Mouse (Mus musculus) gastrocnemius, postnatal 14 days (tissue): Measurements from ENCODE around the gene Gtdc1. TPM values are rescaled to one million over a fixed set of nuclear protein-coding genes. Genes with fewer than 3 reads are reported as not detected.

Experiments used
- DNase-seq: peaks from one replicate; pipeline ENCODE4 v3.0.0; 2021; ENCODE audit warnings: mixed read lengths
- intact Hi-C: fragments of 180-260 bp; cut with DNase I; formaldehyde crosslinking; loops from one replicate; pipeline ENCODE4 v1.15.1; 2025; ENCODE audit warnings: low total_unique reads
- long read RNA-seq, 2 experiments: library from polyadenylated mRNA; stranded (forward); transcript quantifications; one replicate each; pipeline ENCODE4 v2.0.0; 2021
- total RNA-seq, 2 experiments: library from RNA; stranded (reverse); gene quantifications; 2 replicates each; pipeline ENCODE4 v1.2.3; 2021

Gtdc1 gene
- 10 to 100 TPM; 23.5 to 24.4 TPM for total RNA-seq
- long read RNA-seq, experiment 1, partial matches to known transcripts, result 5 of 8 reads
- long read RNA-seq, experiment 1, other reads (novel, unspliced or antisense), result 3 of 8 reads
- long read RNA-seq, experiment 2, partial matches to known transcripts, result 2 of 8 reads
- long read RNA-seq, experiment 2, other reads (novel, unspliced or antisense), result 5 of 8 reads

- intact Hi-C loops, result loop anchor here (10.0 kb wide), 1 partner anchor 187 kb away; the partner anchor contains the start of gene Zeb2
- no peak for DNase-seq
Observed at GRCm38 (mm10) chr2:44927482-44927811, at the start of gene Gtdc1. Gene Gtdc1, minus strand, starts transcription at chr2:44927657.

DNA sequence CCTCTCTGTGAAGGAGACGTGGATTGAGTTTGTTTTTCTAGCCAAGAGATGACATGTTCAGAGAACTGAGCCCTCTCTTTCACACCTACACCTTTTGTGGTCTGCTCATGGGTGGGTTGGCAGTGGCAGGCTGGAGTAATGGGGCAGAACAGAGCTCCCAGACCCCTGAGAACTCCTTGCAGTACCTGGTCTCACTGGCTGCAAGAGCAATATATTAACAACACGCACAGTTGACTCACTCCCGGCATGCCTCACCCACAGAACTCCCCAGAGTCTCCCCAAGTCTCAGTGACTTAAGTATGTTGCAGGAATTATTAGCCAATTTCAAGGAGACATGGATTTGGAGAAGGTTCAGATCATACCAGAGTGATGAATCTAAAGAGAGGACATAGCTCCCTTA, 49.6 kb upstream of the Gtdc1 start:
- DNase-seq, result no peak

DNA sequence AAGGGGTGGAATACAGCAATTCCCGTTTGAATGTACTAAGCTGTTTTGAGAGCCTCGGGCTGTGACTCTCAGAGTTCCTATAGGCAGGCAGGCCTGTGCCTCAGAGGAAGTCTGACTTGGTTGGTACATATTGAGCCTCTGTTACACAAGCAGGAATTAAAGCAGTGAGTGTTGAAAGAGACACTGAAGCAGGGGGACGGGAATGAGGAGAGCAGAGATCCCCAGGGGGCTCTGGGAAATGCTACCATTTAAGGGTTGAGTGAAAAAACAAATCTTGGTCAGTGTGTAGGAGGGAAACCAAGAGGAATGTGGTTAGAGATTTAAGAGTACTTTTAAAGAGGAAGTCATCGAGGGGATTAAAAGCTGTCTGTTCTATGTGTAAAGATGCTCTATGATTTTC, 49.0 kb upstream of the Gtdc1 start:
- DNase-seq, result no peak
- intact Hi-C loops, result no loop called here

More for the DNA sequence above, 49.6 kb upstream of the Gtdc1 start:
- intact Hi-C loops, result no loop called here

- intact Hi-C loops, result no loop called here
- DNase-seq, result no peak
Observed at GRCm38 (mm10) chr2:44973828-44974227, 46.4 kb upstream of the Gtdc1 start.

DNA sequence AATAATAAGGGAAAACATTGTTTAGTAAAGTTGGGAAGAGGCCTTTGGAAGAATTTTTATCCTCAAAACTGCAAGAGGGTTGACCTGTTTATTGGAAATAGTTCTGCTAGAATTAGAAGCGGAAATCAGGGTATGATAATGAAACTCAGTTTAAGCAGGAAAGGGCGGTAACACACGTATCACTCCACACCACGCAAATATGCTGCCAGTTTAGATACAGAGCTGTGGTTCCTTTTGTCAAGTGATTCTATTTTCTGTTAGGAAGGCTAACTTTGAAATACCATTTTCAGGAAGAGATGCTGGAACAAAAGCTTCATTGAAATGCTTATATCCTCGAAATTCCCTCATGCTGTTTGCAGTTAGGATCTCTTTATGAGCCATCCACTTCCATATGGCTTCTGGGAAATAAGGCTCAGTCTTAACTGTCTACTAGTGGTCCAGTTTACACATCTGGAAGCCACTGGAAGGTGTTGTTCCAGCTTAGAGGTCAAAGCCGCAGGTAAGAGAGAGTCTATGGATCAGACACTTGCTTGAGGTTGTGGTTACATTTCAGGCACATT, 42.7 kb upstream of the Gtdc1 start:
- DNase-seq, result no peak
- intact Hi-C loops, result no loop called here

- intact Hi-C loops, result no loop called here
Observed at GRCm38 (mm10) chr2:44969640-44970039, 42.2 kb upstream of the Gtdc1 start.

GRCm38 (mm10) chr2:44969226-44969625, 41.8 kb upstream of the Gtdc1 start:
- no peak for DNase-seq
- intact Hi-C loops, result no loop called here

More at GRCm38 (mm10) chr2:44969640-44970039, 42.2 kb upstream of the Gtdc1 start:
- no peak for DNase-seq

- intact Hi-C loops, result no loop called here
- DNase-seq, result no peak
Observed at GRCm38 (mm10) chr2:44965834-44966555, 38.5 kb upstream of the Gtdc1 start.

GRCm38 (mm10) chr2:44962620-44963019, 35.2 kb upstream of the Gtdc1 start:
- intact Hi-C loops, result no loop called here
- DNase-seq, result no peak

GRCm38 (mm10) chr2:44961192-44961591, 33.7 kb upstream of the Gtdc1 start:
- no peak for DNase-seq
- intact Hi-C loops, result no loop called here

- intact Hi-C loops, result no loop called here
- DNase-seq, result no peak
Observed at GRCm38 (mm10) chr2:44960561-44960960, 33.1 kb upstream of the Gtdc1 start.

DNA sequence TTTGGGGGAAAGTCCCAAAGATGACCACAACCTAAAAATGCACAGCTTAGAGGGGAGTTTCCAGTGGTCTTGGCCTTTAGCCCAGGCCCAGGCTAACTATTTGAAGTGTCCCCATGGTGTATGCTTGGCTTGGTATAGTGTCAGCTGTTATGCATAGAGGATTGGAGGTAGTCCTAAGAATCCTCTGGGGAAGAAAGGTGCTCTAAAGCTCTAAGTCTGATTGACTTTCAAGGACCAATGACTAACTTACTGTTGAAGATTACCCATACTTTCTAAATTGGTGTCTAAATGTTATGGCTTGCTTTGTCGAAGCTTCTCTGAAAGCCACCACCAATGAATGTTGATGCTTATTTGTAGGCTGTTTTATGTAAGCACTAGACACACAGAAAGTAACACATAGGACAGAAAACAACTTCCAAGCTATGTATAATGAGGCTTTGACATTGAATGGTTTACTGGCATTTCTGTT, 29.9 kb upstream of the Gtdc1 start:
- intact Hi-C loops, result no loop called here
- no peak for DNase-seq

DNA sequence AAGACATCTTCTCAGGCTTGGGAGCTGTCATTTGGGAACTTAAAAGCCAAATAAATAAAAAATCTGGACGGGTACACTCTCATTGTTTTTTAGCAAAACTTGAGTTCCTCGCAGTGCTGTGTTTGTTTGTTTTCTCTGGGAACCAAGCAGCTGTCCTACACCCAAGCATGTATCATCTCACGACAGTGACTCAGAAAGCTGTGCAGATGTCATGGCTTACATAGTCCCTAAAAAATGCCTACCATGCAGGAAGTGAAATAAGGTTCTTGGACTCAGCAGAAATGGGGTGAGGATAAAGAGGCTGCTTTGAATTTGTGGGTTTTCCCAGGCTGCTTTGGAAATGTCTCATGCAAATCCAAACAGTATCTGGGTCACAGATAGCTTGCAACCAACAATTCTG, 28.8 kb upstream of the Gtdc1 start:
- intact Hi-C loops, result no loop called here
- DNase-seq, result no peak

DNA sequence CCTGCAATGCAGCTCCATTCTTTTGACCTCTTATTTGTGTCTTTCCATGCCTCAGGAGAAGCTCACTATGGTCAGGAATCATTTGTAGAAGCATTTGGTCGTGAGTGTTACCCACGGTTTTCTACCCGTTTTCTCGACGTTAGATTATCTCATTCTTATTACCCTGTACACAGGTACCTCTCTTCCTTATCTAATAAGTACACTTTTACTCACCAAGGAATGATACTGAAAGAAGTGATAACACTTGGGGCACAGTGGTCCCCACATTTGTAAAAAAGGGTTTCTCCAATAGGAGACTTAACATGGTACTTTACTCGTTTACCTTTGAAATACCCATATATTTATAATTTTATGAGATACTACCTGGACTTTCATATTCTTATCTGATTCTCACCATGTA, 28.0 kb upstream of the Gtdc1 start:
- DNase-seq, result no peak
- intact Hi-C loops, result no loop called here

DNA sequence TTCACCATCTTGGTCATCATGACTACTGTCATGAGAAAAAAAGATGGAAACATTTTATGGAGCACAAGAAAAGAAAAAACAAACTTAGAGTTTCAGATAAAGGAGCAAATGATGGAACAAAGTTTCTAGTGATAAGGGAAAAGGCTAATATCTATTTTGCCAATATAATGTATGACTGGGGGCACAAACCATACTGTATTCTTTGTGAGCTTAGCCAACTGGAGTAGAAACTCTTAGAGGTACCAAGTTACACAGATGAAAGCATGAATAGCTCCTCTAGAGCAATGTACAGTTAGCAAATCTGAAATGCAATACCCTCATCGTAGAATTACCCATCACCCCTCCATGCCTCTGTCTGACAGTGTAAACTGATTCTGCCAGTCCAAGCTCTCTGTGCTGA, 26.7 kb upstream of the Gtdc1 start:
- intact Hi-C loops, result no loop called here
- DNase-seq, result no peak

DNA sequence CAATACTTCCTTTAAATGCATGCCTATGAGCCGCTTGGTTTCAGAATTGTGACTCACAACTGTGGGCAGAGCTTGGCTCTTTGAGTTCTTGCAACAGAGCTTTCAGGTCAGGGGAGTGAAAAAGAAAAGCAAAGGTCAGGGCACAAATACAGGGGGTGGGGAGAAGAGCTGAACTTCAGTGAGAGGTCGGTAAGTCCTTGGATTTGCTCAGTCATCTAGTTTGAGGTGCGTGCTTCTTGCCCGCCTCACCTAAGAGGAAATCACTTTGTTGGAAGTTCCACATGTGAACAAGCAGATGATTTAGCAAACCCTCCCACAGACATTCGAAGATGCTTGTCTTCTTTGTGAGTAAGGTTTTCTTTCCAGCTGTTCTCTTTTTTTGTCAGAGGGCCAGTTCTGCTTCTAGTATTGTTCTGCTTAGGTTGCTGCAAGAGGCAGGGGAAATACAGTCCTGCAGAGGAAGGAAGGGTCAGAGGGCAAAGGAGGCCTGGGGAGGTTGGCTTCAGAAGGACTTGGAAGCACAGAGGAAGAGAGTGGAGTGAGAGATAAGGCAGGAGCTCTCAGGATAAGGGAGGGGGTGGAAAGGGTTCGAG, 25.5 kb upstream of the Gtdc1 start:
- intact Hi-C loops, result no loop called here

DNA sequence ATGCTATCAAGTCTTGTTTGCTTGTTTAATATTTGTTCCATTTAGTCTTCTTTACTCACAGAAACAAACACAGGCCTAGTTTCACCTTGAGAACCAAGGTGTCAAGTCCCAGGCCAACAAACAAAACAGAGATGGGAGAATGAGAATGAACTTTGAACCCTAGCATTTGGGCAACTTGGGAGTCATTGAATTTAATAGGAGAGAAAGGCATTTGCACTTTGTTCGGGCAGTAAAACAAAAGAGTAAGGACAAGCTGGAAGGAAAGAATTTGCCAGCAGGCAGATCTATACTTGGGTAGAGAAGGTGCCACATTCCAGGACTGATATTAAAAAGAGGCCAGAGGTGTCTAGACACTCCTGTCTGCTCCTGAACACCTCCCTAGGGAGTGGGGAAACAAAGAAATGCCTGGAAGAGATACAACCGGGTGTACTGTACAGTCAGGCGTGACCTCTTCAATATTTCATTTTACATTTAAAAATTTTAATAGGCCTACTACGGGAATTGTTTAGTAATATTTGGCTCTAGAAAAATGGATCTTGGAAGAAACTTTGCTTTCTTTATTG, 24.3 kb upstream of the Gtdc1 start:
- intact Hi-C loops, result no loop called here
- no peak for DNase-seq

More for the DNA sequence above, 25.5 kb upstream of the Gtdc1 start:
- DNase-seq, result no peak

DNA sequence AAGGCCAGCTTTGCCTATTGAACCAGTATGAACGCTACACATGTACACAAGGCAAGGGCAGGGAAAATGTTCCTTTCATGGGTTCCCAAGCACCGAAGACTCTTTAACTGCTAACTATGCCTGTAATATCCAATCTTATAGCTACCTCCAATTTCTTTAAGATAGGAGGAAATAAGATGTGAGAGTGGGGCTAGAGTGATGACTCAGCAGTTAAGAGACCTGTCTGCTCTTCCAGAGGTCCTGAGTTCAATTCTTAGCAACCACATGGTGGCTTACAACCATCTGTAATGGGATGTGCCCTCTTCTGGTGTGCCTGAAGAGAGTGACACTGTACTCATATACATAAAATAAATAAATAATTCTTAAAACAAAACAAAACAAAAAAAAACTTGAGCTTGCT, 17.2 kb upstream of the Gtdc1 start:
- DNase-seq, result no peak
- intact Hi-C loops, result no loop called here

DNA sequence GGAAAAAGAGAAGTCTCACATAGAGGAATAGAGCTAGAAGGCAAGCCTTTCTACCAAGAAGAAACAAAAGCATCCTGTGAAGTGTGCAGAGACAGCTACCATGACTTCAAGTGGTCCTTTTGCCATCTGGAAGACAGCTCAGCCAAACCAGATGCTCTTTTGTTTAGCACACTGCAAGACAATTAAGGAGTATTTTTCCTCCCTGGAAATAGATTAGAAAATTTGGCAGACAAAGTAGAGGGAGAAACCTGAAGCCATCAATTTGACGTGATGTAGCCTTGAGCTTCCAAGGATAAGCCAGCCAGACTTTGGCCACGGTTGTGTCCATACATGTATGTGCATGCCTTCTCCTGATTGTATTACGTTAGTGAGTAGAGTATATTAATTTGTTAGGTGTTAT, 3.5 kb upstream of the Gtdc1 start:
- DNase-seq, result no peak
- intact Hi-C loops, result no loop called here

DNA sequence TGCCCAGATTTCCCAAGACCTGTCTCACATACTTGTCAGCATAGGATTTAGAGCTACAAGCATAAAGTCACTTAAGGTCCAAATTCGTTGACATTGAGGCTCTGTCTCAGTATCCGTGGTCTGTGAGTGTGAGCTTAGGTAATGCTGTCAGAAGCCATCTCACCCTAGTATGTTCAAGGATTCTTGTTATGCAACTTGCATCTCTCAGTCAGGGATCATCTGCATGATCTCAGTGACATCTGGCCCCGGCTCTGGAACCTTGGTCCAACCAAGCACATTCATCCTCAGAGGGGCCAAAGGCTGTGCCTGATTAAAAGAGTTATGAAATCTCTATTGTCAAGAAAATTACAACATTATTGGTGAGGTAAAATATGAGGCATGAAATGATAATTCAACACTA, 1.2 kb upstream of the Gtdc1 start:
- peak; percentile 44 for DNase-seq
- intact Hi-C loops, result loop anchor here (10.0 kb wide), 1 partner anchor 186 kb away; the partner anchor contains the start of gene Zeb2
